Mouse (Mus musculus): ENCODE measurements at regions not wholly inside any gene's neighbourhood (a gene's known extent, or its start where the extent isn't known, plus 50 kb on each side); places are given as distances from the start of the nearest gene placed in this dataset.

- Histone ChIP-seq H3K79me2 (replicated peaks; ENCODE audit: control insufficient read depth, extremely low read depth, insufficient read depth, poor library complexity, severe bottlenecking) (no peaks in the 10 kb centered on the region), H3K36me3 (replicated peaks in 1 of 2; ENCODE audit: control insufficient read depth in 1 of 2, insufficient read depth in 1 of 2, low read length in 1 of 2) (no peaks in the 10 kb centered on the region), H3K4me2 (ENCODE audit: insufficient read depth, low read depth, poor library complexity, severe bottlenecking) (no peak overlapping the region), H3K4me3 (replicated peaks in 1 of 3; ENCODE audit: low read depth in 2 of 3, low read length in 2 of 3, poor library complexity in 1 of 3) (no peak overlapping the region), H3K27ac (ENCODE audit: insufficient read depth, low read depth) (no peak overlapping the region), H3K27me3 (replicated peaks) (no peaks in the 10 kb centered on the region), H3K9ac (ENCODE audit: insufficient read depth, low read depth) (no peak overlapping the region), H3K4me1 (ENCODE audit: control insufficient read depth in 1 of 2, insufficient read depth in 2 of 2) (no peaks in the 10 kb centered on the region), H3K9me3 (replicated peaks; ENCODE audit: low read length) (no peaks in the 10 kb centered on the region)
- TF ChIP-seq NELFE (IDR thresholded peaks at IDR 0.05; ENCODE audit: low read depth, low read length) (no peak), POLR2AphosphoS2 (IDR thresholded peaks at IDR 0.05; ENCODE audit: low read depth, low read length) (no peak)
- dilution Hi-C loops (cut with MboI; ENCODE audit: extremely low pct_ligation_motif_present, extremely low pct_unique_long_range_greater_than_20kb, low sequenced_read_pairs) = no loop called here
- in situ Hi-C loops (cut with MboI; ENCODE audit: low pct_ligation_motif_present, low pct_unique_long_range_greater_than_20kb, low sequenced_read_pairs) = no loop called here
- no peak for DNase-seq (ENCODE audit: extremely low read depth)
Observed at GRCm38 (mm10) chr6:109814990-109815389, 830.4 kb upstream of the Grm7 start.

GRCm38 (mm10) chr6:109848313-109848712, 797.1 kb upstream of the Grm7 start:
- peaks cover 0 to 3% of the 10 kb centered on the region in 2 experiments; a peak in 1 of 4 replicates for H3K4me1 ChIP-seq (ENCODE audit: control insufficient read depth in 1 of 2, insufficient read depth in 2 of 2)
- peak overlapping the region; percentile 71; the same call in 1 of the 2 replicates for H3K4me2 ChIP-seq (ENCODE audit: insufficient read depth, low read depth, poor library complexity, severe bottlenecking)
- peak overlapping the region; percentile 53; the same call in 1 of the 2 replicates for H3K9ac ChIP-seq (ENCODE audit: insufficient read depth, low read depth)
- H3K27ac ChIP-seq (ENCODE audit: insufficient read depth, low read depth) = no peak overlapping the region
- peak; percentile 51 for DNase-seq (ENCODE audit: extremely low read depth)
- no peaks in the 10 kb centered on the region for H3K27me3 ChIP-seq (replicated peaks)
- H3K9me3 ChIP-seq (replicated peaks; ENCODE audit: low read length) = no peaks in the 10 kb centered on the region
- dilution Hi-C loops (cut with MboI; ENCODE audit: extremely low pct_ligation_motif_present, extremely low pct_unique_long_range_greater_than_20kb, low sequenced_read_pairs) (no loop called here), in situ Hi-C loops (cut with MboI; ENCODE audit: low pct_ligation_motif_present, low pct_unique_long_range_greater_than_20kb, low sequenced_read_pairs) (no loop called here)
- H3K79me2 ChIP-seq (replicated peaks; ENCODE audit: control insufficient read depth, extremely low read depth, insufficient read depth, poor library complexity, severe bottlenecking) = no peaks in the 10 kb centered on the region
- peak overlapping the region in 2 of 3 experiments; percentile 30 to 38 for H3K4me3 ChIP-seq (replicated peaks in 1 of 3; ENCODE audit: low read depth in 2 of 3, low read length in 2 of 3, poor library complexity in 1 of 3)
- H3K36me3 ChIP-seq (replicated peaks in 1 of 2; ENCODE audit: control insufficient read depth in 1 of 2, insufficient read depth in 1 of 2, low read length in 1 of 2) = no peaks in the 10 kb centered on the region
- TF ChIP-seq EP300 (IDR thresholded peaks at IDR 0.05; ENCODE audit: low read length) = peak; percentile 62
- TF ChIP-seq MEF2A (IDR thresholded peaks at IDR 0.05; ENCODE audit: borderline replicate concordance, low read depth, low read length) = peak; percentile 24; the same call in 1 of the 2 replicates
- no peak for TF ChIP-seq NRF1 (IDR thresholded peaks at IDR 0.05; ENCODE audit: low read depth, low read length)
- TF ChIP-seq ETS1 (conservative IDR thresholded peaks at IDR 0.05; ENCODE audit: low read depth, low read length) = peak; percentile 67
- TF ChIP-seq BHLHE40 (IDR thresholded peaks at IDR 0.05; ENCODE audit: low read depth, low read length) = 0 out of 2 replicates have a peak, but pooled peaks have one; percentile 18
- TF ChIP-seq ZC3H11A (IDR thresholded peaks at IDR 0.05; ENCODE audit: low read depth, low read length) = no peak
- TF ChIP-seq E2F4 (IDR thresholded peaks at IDR 0.05; ENCODE audit: insufficient replicate concordance, low read depth, low read length) = no peak
- peak; percentile 86 for TF ChIP-seq IRF4 (IDR thresholded peaks at IDR 0.05; ENCODE audit: low read depth, low read length)

DNA sequence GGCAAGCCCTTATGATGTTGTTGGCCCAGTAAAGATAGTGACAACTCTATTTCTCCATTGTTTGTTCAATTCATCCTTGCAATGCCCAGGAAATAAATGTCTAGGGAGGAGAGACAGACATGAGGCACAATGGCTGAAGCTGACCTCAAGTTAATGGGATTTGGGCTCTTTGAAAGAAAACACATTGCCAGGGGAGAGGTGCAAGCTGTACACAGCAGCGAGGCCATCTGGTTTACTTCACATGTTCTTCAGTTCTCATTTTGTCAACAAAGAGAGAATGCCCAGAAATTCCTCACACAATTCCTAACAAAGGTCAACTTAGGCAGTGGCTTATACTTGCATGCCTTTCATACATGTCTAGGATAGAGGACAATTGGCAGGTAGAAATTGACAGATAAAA, 789.6 kb upstream of the Grm7 start:
- Histone ChIP-seq H3K9me3 (replicated peaks; ENCODE audit: low read length) (no peaks in the 10 kb centered on the region), H3K9ac (ENCODE audit: insufficient read depth, low read depth) (no peak overlapping the region), H3K36me3 (replicated peaks in 1 of 2; ENCODE audit: control insufficient read depth in 1 of 2, insufficient read depth in 1 of 2, low read length in 1 of 2) (no peaks in the 10 kb centered on the region), H3K4me1 (ENCODE audit: control insufficient read depth in 1 of 2, insufficient read depth in 2 of 2) (no peaks in the 10 kb centered on the region), H3K4me2 (ENCODE audit: insufficient read depth, low read depth, poor library complexity, severe bottlenecking) (no peak overlapping the region), H3K79me2 (replicated peaks; ENCODE audit: control insufficient read depth, extremely low read depth, insufficient read depth, poor library complexity, severe bottlenecking) (no peaks in the 10 kb centered on the region), H3K4me3 (replicated peaks in 1 of 3; ENCODE audit: low read depth in 2 of 3, low read length in 2 of 3, poor library complexity in 1 of 3) (no peak overlapping the region), H3K27ac (ENCODE audit: insufficient read depth, low read depth) (no peak overlapping the region), H3K27me3 (replicated peaks) (no peaks in the 10 kb centered on the region)
- in situ Hi-C loops (cut with MboI; ENCODE audit: low pct_ligation_motif_present, low pct_unique_long_range_greater_than_20kb, low sequenced_read_pairs) = no loop called here
- dilution Hi-C loops (cut with MboI; ENCODE audit: extremely low pct_ligation_motif_present, extremely low pct_unique_long_range_greater_than_20kb, low sequenced_read_pairs) = no loop called here
- TF ChIP-seq ZMIZ1 (IDR thresholded peaks at IDR 0.05; ENCODE audit: low read depth, low read length) (no peak), PAX5 (IDR thresholded peaks at IDR 0.05; ENCODE audit: low read length) (no peak), GABPA (IDR thresholded peaks at IDR 0.05; ENCODE audit: insufficient replicate concordance, low read depth, low read length) (no peak), MAFK (IDR thresholded peaks at IDR 0.05; ENCODE audit: insufficient replicate concordance, low read length) (no peak), TCF12 (IDR thresholded peaks at IDR 0.05; ENCODE audit: low read depth, low read length) (no peak), UBTF (IDR thresholded peaks at IDR 0.05; ENCODE audit: low read depth, low read length) (no peak), MXI1 (IDR thresholded peaks at IDR 0.05; ENCODE audit: low read depth, low read length) (no peak), HCFC1 (IDR thresholded peaks at IDR 0.05; ENCODE audit: low read depth, low read length) (no peak)
- no peak for DNase-seq (ENCODE audit: extremely low read depth)
